Mouse (Mus musculus) left cerebral cortex, adult 11 months (tissue): ENCODE results near the gene Fam174b.

Experiments
- DNase-seq: peaks from one replicate; pipeline ENCODE4 v3.0.0; 2022; ENCODE audit warnings: low spot score

Fam174b gene

GRCm38 (mm10) chr7:73814454-73814853 lies 74.4 kb downstream of the Fam174b start:
- DNase-seq = no peak

- no peak for DNase-seq
Measured at GRCm38 (mm10) chr7:73816255-73816996, 76.3 kb downstream of the Fam174b start.

DNA sequence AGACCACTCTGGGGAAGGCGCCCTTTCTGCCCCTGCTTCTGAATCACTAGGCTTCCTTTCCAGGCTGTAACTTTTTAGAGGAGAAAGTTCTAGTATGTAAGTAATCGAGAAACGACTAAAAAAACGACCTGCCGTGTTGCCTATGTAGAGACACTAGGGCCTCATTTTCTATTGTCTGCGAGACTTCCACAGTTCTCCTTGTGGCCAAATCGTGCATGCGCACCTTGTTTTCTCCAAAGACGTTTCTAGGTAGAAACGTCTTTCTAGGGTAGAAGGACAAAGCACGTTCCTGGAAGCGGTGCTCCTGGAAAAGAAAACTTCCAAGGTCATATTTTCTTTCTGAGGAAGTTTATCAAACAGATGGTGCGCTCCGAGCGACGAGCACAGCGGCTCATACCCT lies 79.3 kb downstream of the Fam174b start:
- DNase-seq = no peak
